Mouse (Mus musculus): ENCODE data around the gene Ddt.

DNA sequence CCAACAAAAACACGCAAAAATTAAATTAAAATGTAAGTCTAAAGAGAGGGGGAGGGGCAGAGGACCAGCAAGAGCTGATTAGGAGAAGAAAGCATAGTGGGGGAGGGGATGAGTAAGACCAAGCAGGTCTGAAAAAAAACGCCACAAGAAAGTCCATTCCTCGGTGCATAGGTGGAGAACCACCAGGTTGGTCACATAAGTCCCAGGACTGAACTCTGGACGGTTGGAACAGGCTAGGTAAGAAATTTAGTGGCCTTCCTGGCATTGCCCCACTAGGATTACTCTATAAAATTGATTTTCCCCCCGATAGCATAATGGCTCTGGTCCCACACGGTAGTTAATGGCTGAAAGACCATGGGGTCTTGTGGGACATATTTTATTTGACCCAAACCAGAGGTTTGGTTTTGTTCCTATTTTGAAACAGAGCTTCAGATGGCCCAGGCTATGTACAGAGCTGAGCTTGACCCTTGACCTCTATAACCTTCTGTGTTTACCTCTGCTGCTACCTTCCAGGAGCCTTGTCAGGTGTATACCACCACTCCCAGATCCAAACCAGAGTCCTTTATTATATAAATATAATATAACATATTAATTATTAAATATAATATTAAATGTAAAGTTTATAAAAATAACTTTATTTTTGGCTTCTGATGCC lies 16.0 kb upstream of the Ddt start:
- TF ChIP-seq CTCF (IDR thresholded peaks at IDR 0.05; ENCODE audit: control insufficient read depth, insufficient read depth, insufficient replicate concordance, low read depth, low read length) = no peak
- TF ChIP-seq POLR2A (IDR thresholded peaks at IDR 0.05; ENCODE audit: control insufficient read depth, low read depth, low read length) = no peak
